Mouse (Mus musculus): Measurements from ENCODE around the gene Zc3hav1l.

- TF ChIP-seq CTCF (IDR thresholded peaks at IDR 0.05; ENCODE audit: insufficient read depth, low read depth, low read length) (no peak), POLR2A (IDR thresholded peaks at IDR 0.05; ENCODE audit: insufficient read depth, low read depth, low read length) (no peak)
These were observed 46.0 kb downstream of the Zc3hav1l start for GRCm38 (mm10) chr6:38252766-38253735.

All from olfactory bulb, adult 2 months (tissue).